Mouse (Mus musculus): ENCODE data around the gene Gm20388.

DNA sequence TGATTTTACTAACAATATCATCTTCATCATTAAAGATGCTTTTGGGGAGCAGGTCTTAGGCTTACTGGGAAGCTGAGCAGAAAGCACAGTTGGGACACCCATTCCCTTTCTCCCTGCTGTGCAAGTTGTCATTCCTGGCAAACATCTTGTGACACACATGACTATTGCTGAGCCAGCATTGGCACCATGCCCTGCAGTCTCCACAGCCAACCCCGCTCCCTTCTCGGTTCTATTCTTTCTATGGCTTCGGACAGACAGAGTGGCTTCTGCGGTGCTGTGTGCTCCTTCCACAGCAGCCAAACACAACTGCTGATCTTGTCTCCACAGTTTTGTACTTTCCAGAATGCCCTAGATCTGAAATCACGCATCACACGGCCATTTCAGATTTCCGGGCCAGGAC, 1397.1 kb downstream of the Gm20388 start:
- no peak for TF ChIP-seq CTCF (IDR thresholded peaks at IDR 0.05; ENCODE audit: control insufficient read depth, insufficient read depth, low read length)
- TF ChIP-seq POLR2A (IDR thresholded peaks at IDR 0.05; ENCODE audit: borderline replicate concordance, control insufficient read depth, low read depth, low read length) = no peak

Measured in bone marrow, adult 2 months (tissue).